Mouse (Mus musculus): Measurements from ENCODE around the gene Exosc9. TPM values are rescaled to one million over a fixed set of nuclear protein-coding genes. Genes with fewer than 3 reads are reported as not detected.

The Exosc9 gene
- polyA plus RNA-seq, 1 experiment from 2014 or later = 86.9 TPM

DNA sequence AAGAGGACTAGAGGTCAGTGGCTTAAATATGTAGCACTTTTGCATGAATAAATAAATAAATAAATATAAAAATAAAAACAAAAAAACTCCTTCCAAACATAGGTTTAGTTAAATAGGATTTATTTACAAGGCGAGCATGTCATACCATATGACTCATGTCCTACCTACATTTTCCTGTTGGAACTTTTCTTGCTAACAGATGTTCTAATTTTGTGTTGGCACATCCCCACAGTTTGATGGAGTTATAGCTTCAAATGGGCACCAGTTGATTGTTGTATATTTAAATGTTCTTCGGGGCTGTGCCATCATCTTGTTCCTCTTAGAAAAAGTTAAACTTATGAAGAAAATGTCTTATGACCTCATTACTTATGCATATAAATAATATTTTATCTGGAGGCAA, 11.0 kb upstream of the Exosc9 start:
- H3K4me2 ChIP-seq (ENCODE audit: low read length) = no peak overlapping the region
- no peaks in the 10 kb centered on the region for H3K36me3 ChIP-seq (ENCODE audit: control insufficient read depth, insufficient read depth)
- no peak overlapping the region for H3K4me3 ChIP-seq (replicated peaks; ENCODE audit: low read length)
- H3K4me1 ChIP-seq (replicated peaks; ENCODE audit: control insufficient read depth, insufficient read depth, low read length) = no peaks in the 10 kb centered on the region
- WGBS = 98% methylated on average over 2 of the region's 2 CpGs
- H3K9ac ChIP-seq (replicated peaks; ENCODE audit: low read depth, low read length) = no peak overlapping the region
- no peak overlapping the region for H3K27ac ChIP-seq (ENCODE audit: low read length)
- no peaks in the 10 kb centered on the region for H3K9me3 ChIP-seq (ENCODE audit: control insufficient read depth, low read length)
- no peak for ATAC-seq
- no peaks in the 10 kb centered on the region for H3K27me3 ChIP-seq (replicated peaks; ENCODE audit: control insufficient read depth, insufficient read depth, low read length)

- no peaks in the 10 kb centered on the region for H3K36me3 ChIP-seq (ENCODE audit: control insufficient read depth, insufficient read depth)
- H3K4me1 ChIP-seq (replicated peaks; ENCODE audit: control insufficient read depth, insufficient read depth, low read length) = no peaks in the 10 kb centered on the region
- H3K27ac ChIP-seq (ENCODE audit: low read length) = no peak overlapping the region
- no peak overlapping the region for H3K4me2 ChIP-seq (ENCODE audit: low read length)
- no peaks in the 10 kb centered on the region for H3K9me3 ChIP-seq (ENCODE audit: control insufficient read depth, low read length)
- no peak for ATAC-seq
- H3K9ac ChIP-seq (replicated peaks; ENCODE audit: low read depth, low read length) = no peak overlapping the region
- H3K4me3 ChIP-seq (replicated peaks; ENCODE audit: low read length) = no peak overlapping the region
- H3K27me3 ChIP-seq (replicated peaks; ENCODE audit: control insufficient read depth, insufficient read depth, low read length) = no peaks in the 10 kb centered on the region
- 81% methylated on average over 3 of the region's 3 CpGs for WGBS
Measured at GRCm38 (mm10) chr3:36544961-36545360, 7.4 kb upstream of the Exosc9 start.

DNA sequence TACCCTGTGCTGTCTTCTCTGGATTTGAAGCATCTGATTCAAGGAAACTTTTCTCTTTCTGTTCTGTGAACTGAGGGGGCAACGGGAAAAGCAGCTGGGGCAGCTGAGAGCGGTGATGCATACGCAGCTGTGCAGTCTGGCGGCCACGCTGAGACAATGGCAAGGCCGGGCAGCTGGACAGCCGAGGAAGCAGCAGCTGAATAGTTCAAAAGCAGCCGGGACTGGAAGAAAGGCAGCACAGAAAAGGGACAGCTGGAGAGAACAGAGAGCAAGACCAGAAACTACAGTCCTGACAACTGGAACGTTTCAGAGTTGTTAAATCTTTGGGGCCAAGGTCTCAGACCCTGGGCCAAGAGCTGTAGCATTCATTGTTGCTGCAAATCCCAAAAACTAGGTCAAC, 1.1 kb upstream of the Exosc9 start:
- Histone ChIP-seq H3K9ac (replicated peaks; ENCODE audit: low read depth, low read length) (no peak overlapping the region), H3K4me2 (ENCODE audit: low read length) (peak overlapping the region; percentile 91), H3K36me3 (ENCODE audit: control insufficient read depth, insufficient read depth) (peaks cover 9% of the 10 kb centered on the region; the same call in 1 of the 2 replicates), H3K4me1 (replicated peaks; ENCODE audit: control insufficient read depth, insufficient read depth, low read length) (peaks cover 10% of the 10 kb centered on the region), H3K4me3 (replicated peaks; ENCODE audit: low read length) (peak overlapping the region; percentile 62), H3K27me3 (replicated peaks; ENCODE audit: control insufficient read depth, insufficient read depth, low read length) (no peaks in the 10 kb centered on the region), H3K27ac (ENCODE audit: low read length) (no peak overlapping the region), H3K9me3 (ENCODE audit: control insufficient read depth, low read length) (no peaks in the 10 kb centered on the region)
- 0% methylated on average over 9 of the region's 9 CpGs for WGBS
- peak; percentile 14 for ATAC-seq

GRCm38 (mm10) chr3:36551851-36552384, 488 bp upstream of the Exosc9 start:
- peak overlapping the region; percentile 63 for H3K9ac ChIP-seq (replicated peaks; ENCODE audit: low read depth, low read length)
- peak overlapping the region; percentile 62 for H3K4me3 ChIP-seq (replicated peaks; ENCODE audit: low read length)
- peak overlapping the region; percentile 91 for H3K4me2 ChIP-seq (ENCODE audit: low read length)
- no peaks in the 10 kb centered on the region for H3K27me3 ChIP-seq (replicated peaks; ENCODE audit: control insufficient read depth, insufficient read depth, low read length)
- peaks cover 9% of the 10 kb centered on the region; the same call in 1 of the 2 replicates for H3K36me3 ChIP-seq (ENCODE audit: control insufficient read depth, insufficient read depth)
- peak overlapping the region; percentile 73 for H3K27ac ChIP-seq (ENCODE audit: low read length)
- peak; percentile 17; the same call in 1 of the 2 replicates for ATAC-seq
- H3K9me3 ChIP-seq (ENCODE audit: control insufficient read depth, low read length) = no peaks in the 10 kb centered on the region
- peaks cover 10% of the 10 kb centered on the region for H3K4me1 ChIP-seq (replicated peaks; ENCODE audit: control insufficient read depth, insufficient read depth, low read length)
- WGBS = 9% methylated on average over 12 of the region's 12 CpGs

DNA sequence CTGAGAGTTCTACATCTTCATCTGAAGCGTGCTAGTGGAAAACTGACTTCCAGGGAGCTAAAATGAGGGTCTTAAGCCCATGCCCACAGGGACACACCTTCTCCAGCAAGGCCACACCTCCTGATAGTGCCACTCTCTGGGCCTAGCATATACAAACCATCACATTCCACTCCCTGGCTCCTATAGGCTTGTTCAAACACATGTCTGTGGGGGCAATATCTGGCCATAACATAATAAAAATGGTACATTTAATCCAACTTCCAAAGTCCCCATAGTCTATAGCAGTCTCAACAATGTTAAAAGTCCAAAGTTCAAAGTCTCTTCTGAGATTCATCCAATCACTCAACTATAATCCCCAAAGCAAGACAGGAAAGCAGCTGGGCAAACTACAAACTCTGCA, 5.2 kb downstream of the Exosc9 start:
- Histone ChIP-seq H3K4me1 (replicated peaks; ENCODE audit: control insufficient read depth, insufficient read depth, low read length) (no peaks in the 10 kb centered on the region; the same call in 1 of the 2 replicates), H3K4me3 (replicated peaks; ENCODE audit: low read length) (no peak overlapping the region), H3K4me2 (ENCODE audit: low read length) (no peak overlapping the region), H3K27ac (ENCODE audit: low read length) (no peak overlapping the region), H3K9ac (replicated peaks; ENCODE audit: low read depth, low read length) (no peak overlapping the region), H3K9me3 (ENCODE audit: control insufficient read depth, low read length) (no peaks in the 10 kb centered on the region), H3K36me3 (ENCODE audit: control insufficient read depth, insufficient read depth) (peaks cover 19% of the 10 kb centered on the region), H3K27me3 (replicated peaks; ENCODE audit: control insufficient read depth, insufficient read depth, low read length) (no peaks in the 10 kb centered on the region)
- no peak for ATAC-seq
- WGBS = 100% methylated on average over 1 of the region's 1 CpGs

DNA sequence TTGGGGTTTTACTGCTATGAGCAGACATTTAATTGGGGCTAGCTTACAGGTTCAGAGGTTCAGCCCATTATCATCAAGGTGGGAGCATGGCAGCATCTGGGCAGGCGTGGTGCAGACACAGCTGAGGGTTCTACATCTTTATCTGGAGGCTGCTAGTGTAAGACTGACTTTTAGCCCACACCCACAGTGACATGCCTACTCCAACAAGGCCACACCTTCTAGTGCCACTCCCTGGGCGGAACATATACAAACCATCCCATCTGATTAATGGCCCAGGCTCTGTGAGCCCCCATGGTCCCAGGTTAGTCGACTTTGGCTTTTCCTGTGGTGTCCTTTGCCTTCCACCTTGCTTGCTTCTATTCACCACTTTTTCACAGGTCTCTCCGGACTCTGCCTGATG, 7.2 kb downstream of the Exosc9 start:
- WGBS = 90% methylated on average over 4 of the region's 4 CpGs
- Histone ChIP-seq H3K36me3 (ENCODE audit: control insufficient read depth, insufficient read depth) (peaks cover 33% of the 10 kb centered on the region), H3K27ac (ENCODE audit: low read length) (no peak overlapping the region), H3K27me3 (replicated peaks; ENCODE audit: control insufficient read depth, insufficient read depth, low read length) (no peaks in the 10 kb centered on the region), H3K4me3 (replicated peaks; ENCODE audit: low read length) (no peak overlapping the region), H3K4me1 (replicated peaks; ENCODE audit: control insufficient read depth, insufficient read depth, low read length) (no peaks in the 10 kb centered on the region), H3K9me3 (ENCODE audit: control insufficient read depth, low read length) (no peaks in the 10 kb centered on the region), H3K9ac (replicated peaks; ENCODE audit: low read depth, low read length) (no peak overlapping the region), H3K4me2 (ENCODE audit: low read length) (no peak overlapping the region)
- no peak for ATAC-seq

- Histone ChIP-seq H3K9ac (replicated peaks; ENCODE audit: low read depth, low read length) (no peak overlapping the region), H3K27me3 (replicated peaks; ENCODE audit: control insufficient read depth, insufficient read depth, low read length) (no peaks in the 10 kb centered on the region), H3K9me3 (ENCODE audit: control insufficient read depth, low read length) (no peaks in the 10 kb centered on the region), H3K4me2 (ENCODE audit: low read length) (no peak overlapping the region), H3K4me1 (replicated peaks; ENCODE audit: control insufficient read depth, insufficient read depth, low read length) (no peaks in the 10 kb centered on the region), H3K36me3 (ENCODE audit: control insufficient read depth, insufficient read depth) (peaks cover 37% of the 10 kb centered on the region), H3K27ac (ENCODE audit: low read length) (no peak overlapping the region), H3K4me3 (replicated peaks; ENCODE audit: low read length) (no peak overlapping the region)
- WGBS = 91% methylated on average over 3 of the region's 3 CpGs
- no peak for ATAC-seq
Measured at GRCm38 (mm10) chr3:36563666-36564065, 11.3 kb downstream of the Exosc9 start.

DNA sequence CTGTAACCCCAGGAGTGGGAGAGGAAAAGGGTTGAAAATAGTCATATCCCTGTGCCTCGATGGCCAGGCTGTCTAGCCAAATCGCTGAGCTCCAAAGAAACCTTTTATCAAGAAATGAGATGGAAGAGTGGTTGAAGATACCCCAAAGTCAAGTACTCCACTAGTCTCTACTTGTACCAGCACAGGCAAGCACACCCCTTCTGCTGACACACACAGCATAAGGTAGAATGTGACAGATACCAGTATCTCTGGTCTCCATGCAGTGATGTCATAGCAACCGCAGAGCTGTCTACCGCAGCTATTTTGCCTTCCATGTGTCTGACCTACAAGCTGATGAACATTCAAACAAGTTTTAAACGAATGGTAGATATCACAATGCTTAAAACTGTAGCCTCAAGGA, 17.4 kb downstream of the Exosc9 start:
- H3K27me3 ChIP-seq (replicated peaks; ENCODE audit: control insufficient read depth, insufficient read depth, low read length) = no peaks in the 10 kb centered on the region
- ATAC-seq = no peak
- peaks cover 12% of the 10 kb centered on the region for H3K36me3 ChIP-seq (ENCODE audit: control insufficient read depth, insufficient read depth)
- no peaks in the 10 kb centered on the region for H3K9me3 ChIP-seq (ENCODE audit: control insufficient read depth, low read length)
- H3K9ac ChIP-seq (replicated peaks; ENCODE audit: low read depth, low read length) = no peak overlapping the region
- H3K4me3 ChIP-seq (replicated peaks; ENCODE audit: low read length) = peak overlapping the region; percentile 79
- 85% methylated on average over 5 of the region's 5 CpGs for WGBS
- peaks cover 21% of the 10 kb centered on the region for H3K4me1 ChIP-seq (replicated peaks; ENCODE audit: control insufficient read depth, insufficient read depth, low read length)
- peak overlapping the region; percentile 98 for H3K4me2 ChIP-seq (ENCODE audit: low read length)
- H3K27ac ChIP-seq (ENCODE audit: low read length) = no peak overlapping the region

DNA sequence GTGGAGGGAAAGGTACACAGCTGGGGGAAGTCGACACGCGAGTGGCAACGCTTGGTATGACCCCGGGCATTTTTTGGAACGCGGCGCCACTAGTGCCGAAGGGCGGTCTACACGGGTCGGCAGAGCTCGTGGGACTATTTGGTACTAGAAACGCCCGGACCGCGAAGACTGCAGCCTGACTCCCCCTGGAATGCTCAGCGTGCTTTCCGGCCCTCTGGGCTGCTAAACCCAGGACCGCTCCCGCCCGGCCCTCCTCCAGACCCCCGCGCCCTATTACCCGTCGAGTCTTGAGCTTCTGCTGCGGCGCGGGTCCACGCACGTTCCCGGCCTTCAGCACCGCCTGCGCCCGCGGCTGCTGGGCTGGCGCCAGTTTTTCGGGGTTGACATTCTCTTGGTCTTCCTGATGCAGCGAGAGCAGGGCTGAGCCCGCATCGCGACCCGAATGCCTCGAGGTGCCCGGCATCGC, 19.0 kb downstream of the Exosc9 start:
- H3K9ac ChIP-seq (replicated peaks; ENCODE audit: low read depth, low read length) = peak overlapping the region; percentile 59
- peaks cover 21% of the 10 kb centered on the region for H3K4me1 ChIP-seq (replicated peaks; ENCODE audit: control insufficient read depth, insufficient read depth, low read length)
- peak overlapping the region; percentile 98 for H3K4me2 ChIP-seq (ENCODE audit: low read length)
- H3K36me3 ChIP-seq (ENCODE audit: control insufficient read depth, insufficient read depth) = peaks cover 5% of the 10 kb centered on the region; the same call in 1 of the 2 replicates
- H3K9me3 ChIP-seq (ENCODE audit: control insufficient read depth, low read length) = no peaks in the 10 kb centered on the region
- no peak overlapping the region for H3K27ac ChIP-seq (ENCODE audit: low read length)
- H3K4me3 ChIP-seq (replicated peaks; ENCODE audit: low read length) = peak overlapping the region; percentile 79
- H3K27me3 ChIP-seq (replicated peaks; ENCODE audit: control insufficient read depth, insufficient read depth, low read length) = no peaks in the 10 kb centered on the region
- WGBS = under 1% methylated on average over 46 of the region's 46 CpGs
- ATAC-seq = no peak; the same call in 1 of the 2 replicates

Data from forebrain, embryonic 16.5 days (tissue).